Mouse (Mus musculus): ENCODE measurements at regions not wholly inside any gene's neighbourhood (a gene's known extent, or its start where the extent isn't known, plus 50 kb on each side); places are given as distances from the start of the nearest gene placed in this dataset.

DNA sequence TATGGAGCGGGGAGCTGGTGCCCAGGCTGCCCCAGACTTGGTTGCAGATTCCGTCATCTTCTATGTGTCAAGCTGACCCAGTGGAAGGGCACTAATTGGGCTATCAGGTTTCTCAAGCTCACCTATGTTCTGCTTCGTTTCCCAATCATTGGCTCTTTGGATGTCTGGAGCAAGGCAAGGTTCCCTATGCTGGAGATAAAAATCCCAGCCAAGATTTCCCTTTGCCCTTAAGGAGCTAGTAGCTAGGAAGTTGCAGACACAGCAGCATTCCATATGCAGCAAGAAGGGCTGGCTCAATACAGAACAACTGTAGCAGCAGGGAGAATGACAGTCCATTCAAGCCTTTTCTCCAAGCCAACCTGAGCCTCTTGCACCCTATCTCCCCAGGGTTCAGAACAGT lies 159.2 kb upstream of the Zfp706 start:
- DNase-seq, result no peak

DNA sequence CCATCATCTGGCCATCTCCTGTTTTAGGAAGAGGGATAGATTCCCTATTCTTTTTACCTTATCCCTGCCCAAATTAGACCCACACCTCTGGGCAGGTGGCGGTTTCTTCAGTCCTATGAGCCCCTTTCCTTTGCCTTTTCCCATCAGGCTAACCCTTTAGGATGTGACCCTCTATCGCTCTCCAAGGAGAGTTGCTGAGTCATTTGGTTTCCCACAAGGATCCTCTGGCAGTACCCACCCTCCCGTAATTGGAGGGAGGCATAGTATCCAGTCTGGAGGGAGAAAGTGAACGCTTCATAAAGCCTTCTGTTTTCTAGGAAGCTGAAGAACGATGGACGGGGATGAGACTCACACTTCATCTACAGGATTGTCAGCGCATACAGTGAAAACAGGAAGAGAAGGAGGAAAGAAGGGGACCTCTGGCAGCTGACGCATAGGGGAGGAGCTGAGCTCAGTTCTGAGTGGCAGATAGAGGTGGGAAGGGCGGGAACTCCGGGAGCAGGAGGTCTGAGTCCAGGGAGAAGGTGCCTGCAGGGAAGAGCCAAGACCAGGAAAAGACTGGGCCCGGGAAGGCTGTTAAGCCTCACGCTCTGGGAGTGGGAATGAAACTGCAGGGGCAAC lies 158.4 kb upstream of the Zfp706 start:
- DNase-seq, result no peak

DNA sequence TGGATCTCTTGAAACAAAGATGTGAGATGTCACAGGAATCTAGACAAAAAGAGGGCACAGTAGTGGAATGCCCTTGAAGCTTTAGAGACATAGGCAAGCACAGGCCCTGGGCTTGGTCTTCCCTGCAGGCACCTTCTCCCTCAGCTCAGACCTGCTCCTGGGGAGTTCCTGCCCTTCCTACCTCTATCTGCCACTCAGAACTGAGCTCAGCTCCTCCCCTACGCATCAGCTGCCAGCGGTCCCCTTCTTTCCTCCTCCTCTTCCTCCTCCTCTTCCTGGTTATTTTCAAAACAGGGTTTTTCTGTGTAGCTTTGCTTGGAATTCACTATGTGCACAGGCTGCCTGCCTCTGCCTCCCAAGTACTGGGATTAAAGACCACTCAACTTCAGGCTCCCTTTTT lies 157.6 kb upstream of the Zfp706 start:
- no peak for DNase-seq

DNA sequence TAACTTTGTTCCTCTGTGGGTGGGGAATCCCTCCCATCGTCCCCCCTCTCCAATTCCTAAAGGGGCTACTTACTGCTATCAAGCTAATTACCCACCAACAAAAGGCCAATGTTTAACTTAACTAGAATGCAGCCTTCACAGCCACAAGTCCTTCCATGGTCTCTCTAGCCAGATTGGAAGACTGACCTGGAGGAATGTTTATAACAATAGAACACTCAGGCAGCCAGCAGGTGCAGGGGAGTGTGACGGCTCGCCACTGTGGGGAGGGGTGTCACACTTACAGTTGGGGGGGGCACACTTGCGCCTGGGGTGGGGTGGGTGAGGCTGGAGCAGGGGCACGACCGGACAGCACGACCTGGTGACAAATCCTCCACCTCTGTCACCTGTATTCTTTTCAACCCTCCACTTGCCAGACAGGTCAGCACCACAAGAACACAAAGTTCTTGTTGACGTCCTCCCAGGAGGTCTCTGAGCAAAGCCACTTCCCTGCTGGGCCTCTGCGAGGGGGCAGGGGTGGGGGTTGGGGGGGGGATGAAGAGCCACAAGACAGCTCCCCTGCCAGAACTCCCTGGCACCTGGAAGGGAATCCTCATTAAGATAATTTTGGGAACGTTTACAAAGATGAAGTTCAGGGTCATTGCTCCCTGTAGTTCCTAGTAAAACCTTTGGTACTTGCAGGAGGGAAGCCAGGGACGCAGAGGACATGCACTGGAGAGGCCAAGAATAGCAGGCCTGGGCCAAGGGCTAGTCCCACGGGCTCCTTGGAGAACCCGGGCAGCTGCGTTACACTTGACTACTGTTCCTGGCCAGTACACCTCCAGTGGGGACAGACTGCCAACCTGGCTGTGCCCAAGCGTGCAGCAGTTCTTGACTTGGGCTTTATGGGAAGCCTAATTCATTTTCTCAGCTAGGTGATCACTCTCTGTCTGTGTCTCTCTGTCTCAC lies 156.9 kb upstream of the Zfp706 start:
- peak; percentile 29 for DNase-seq

DNA sequence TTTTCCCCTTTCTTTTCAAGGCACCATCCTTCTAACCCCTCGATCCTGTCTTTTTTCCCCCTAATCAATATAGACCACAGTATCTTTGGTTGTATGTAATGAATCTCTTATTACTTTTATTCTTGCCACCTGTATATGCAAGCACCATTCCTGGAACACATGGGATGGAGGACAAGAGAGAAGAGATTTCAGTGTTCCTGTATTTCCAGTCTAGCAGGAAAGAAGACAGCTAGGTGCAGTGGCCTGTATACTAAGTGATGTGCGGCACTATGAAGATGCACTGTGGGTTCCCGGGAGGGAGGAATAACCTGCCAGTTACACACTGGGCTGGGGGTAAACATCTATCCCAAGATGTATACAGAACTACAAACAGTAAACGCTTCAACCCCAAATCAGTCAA lies 152.4 kb upstream of the Zfp706 start:
- DNase-seq, result no peak

DNA sequence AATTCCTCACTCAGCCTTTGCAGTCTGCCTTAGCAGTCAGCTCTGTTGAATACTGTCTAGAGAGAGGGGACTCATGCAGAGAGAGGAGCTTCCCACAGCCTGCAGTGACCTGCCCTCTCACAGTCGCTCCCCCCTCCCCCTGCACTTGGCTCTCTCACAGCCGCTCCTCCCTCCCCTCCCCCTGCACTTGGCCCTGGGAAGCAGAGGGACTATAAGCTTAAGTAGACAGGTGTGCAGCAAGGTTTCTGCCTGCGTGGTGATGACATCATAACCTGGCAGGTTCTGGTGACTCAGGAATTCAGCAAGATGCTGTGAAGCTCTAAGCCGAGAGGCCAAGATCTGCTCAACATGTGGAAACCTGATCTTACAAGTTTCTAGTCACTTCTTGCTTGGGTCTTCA lies 151.8 kb upstream of the Zfp706 start:
- no peak for DNase-seq

DNA sequence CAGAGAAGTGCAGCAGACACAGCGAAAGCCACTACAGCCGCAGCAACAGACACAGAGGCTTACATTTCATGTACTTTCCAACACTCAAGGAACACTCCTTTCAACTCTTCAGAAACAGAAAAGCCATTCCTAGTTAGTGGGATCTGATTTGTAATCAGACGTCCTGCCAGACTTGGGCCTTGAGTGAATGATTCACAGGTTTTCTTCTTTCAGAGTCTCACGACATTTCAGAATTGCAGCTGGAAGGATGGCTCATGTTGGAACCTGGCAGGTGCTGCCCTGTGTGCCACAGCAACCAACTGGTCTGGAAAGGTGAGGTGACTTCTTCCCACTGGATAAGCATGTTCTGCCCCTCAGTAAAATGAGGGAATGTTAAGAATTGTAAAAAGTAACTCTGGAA lies 149.8 kb upstream of the Zfp706 start:
- no peak for DNase-seq

DNA sequence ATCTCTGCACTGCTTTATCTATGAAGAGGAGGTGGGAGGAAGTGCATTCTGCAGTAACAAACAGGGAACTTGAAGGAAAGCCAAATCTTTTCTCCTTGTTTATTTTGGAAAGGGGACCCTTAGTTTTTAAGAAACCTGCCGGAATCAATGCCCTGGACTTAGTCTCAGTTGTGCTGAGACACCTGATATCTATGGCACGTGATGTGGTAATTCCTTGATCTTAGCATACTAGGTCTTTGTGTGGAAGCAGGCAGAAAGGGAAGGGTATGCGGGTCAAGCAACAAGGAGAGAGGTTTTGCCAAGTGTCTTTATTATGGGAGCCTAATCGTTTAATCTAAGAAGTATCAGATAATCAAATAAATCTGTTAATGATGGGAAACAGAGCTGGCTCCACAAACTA lies 147.4 kb upstream of the Zfp706 start:
- DNase-seq, result no peak

DNA sequence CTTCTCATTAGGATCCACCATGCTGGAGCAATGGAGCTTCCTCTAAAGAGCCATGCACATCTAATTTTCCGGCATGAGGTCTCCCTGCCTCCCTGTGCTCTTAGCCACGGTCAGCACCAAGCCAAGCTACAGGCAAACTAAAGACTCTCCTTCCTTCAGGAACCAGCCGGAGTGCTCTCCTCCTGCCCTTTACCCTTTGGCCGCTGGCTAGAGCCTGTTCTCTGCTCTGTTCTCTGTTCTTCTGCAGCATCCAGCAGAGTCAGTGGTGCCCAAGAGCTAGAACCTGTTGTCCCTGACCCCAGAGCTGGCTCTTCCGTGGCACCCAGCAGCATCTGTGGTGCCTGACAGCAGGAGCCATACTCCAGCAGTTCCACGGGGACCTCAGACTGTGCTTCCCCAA lies 145.6 kb upstream of the Zfp706 start:
- DNase-seq, result no peak

DNA sequence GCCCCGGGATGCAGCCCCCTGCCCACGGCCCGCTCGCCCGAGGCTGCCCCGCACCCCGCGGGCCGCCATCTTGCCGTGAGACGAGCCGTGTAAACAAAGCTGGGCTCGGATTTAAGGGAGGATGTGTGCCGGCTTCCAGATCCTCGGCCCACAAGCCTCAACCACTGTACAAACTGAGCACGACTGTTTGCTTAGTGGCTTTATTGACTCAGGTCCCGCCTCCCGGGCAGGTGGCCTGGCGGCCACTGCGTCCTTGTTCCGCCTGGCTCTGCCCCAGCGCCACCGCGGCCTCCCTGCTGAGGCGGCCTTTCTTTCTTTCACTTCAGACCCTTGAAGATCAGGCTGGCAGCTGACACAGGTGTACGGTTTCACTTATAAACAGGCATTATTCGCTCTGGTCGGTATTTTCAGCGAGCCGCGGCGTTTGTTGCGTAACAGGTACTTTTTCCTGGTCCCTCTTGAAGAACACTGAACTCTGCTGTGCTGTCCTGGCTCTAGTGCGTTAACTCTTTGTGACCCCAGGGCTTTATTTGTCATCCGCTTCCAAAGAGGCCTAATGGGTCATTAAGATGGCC lies 128.1 kb upstream of the Zfp706 start:
- DNase-seq, result peak; percentile 71

DNA sequence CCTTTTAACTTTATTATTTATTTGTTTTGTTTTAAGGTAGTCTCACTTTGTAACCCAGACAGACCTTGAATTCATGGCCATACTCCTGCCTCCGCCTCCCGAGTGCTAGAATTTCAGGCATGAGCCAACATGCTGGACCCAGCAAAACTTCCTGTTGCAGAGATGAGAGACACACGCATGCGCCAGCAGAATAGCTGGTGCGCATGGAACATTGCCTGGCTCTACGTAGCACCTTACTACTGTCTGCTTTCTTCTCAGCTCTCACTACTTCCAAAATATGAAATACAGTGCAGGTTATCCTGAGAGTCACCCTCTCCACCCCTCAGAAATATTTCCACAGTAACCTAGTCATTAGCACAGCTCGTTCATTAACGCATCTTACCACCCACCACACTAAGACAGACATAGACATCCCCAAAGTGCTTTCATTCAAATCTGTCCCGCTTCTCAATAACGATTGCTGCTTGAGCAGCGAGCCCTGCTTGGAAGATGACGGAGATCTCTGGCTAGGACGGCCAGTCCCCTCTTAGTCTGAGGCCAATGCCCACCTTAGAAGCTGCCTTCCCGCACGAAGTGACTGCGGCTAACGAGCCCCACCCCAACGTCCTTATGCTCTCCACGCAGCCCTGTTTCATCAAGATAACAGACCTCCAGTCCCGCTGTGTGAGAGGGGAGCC lies 127.5 kb upstream of the Zfp706 start:
- peak; percentile 63 for DNase-seq

DNA sequence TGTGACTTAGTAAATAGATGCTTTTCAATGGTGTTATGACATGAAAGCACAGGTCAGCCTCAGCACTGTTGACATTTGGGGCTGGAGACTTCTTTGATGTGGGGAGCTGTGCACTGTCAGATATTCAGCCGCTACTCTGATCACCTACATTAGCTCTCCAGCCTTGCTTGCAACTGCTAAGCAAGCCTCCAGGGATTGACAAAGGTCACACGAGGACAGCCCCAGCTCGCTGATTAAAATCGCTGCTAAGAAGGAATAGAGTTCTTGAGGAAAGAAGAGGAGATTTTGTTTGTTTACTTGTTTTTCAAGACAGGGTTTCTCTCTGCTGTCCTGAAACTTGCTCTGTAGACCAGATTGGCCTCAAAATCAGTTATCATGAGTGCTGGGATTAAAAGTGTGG lies 126.8 kb upstream of the Zfp706 start:
- DNase-seq, result peak; percentile 34

DNA sequence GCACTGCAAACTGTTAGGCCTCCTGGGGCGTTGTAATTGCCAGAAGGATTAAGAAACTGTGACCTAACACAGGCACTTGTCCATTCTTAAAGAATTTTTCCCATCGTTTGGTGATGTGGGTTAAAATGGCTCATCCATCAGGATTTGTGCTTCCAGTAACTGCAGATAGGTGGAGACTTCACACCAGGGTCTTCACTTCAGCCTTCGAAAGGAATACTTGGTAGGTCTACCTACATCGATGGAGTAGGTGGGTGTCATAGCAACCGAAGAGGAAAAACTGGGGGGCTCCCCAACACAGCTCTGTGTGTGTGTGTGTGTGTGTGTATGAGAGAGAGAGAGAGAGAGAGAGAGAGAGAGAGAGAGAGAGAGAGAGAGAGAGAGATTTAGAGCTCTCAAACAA lies 126.3 kb upstream of the Zfp706 start:
- no peak for DNase-seq

DNA sequence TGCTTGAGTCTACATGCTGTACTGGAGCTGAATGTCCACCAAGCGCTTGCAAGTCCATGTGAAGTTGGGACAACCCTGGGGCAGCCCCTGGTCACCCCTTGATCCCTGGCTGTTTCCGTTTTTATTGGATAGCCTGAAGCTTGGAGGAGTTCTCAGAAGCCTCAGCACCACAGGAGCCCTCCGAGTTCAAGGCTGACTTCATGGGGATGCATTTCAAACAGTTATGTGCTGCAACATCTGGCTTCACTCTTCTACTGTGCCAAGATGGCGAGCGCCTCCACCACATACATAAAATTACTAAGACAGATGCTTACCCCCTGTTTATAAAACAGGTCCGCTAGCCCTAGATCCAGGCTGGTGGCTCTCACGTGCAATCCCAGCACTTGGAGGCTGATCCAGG lies 120.1 kb upstream of the Zfp706 start:
- no peak for DNase-seq

DNA sequence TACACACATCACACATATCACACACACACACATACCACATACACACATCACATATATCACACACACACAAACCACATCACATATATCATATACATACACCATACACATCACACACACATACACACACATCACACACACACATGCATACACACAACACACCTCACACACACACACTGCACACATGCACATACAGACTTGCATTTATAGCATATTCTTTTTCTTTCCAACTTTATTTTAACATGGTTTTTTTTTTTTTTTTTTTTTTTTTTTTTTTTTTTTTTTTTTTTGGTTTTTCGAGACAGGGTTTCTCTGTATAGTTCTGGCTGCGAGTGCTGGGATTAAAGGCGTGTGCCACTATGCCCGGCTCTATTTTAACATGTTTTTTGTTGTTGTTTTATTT lies 119.6 kb upstream of the Zfp706 start:
- no peak for DNase-seq

DNA sequence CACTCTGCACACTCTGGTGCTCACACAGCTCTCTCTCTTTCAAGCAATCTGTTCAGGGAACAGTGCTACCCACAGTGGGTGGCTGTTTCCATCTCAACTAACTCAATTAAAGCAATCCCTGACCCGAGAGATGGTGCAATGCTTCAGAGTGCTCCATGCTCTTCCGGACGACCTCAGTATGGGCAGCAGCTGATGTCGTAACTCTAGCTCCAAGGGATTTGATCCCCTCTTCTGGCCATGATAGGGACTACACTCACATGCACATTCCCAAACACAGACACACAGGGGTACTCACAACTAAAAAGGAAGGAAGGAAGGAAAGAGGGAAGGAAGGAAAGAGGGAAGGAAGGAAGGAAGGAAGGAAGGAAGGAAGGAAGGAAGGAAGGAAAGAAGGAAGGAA lies 118.2 kb upstream of the Zfp706 start:
- no peak for DNase-seq

DNA sequence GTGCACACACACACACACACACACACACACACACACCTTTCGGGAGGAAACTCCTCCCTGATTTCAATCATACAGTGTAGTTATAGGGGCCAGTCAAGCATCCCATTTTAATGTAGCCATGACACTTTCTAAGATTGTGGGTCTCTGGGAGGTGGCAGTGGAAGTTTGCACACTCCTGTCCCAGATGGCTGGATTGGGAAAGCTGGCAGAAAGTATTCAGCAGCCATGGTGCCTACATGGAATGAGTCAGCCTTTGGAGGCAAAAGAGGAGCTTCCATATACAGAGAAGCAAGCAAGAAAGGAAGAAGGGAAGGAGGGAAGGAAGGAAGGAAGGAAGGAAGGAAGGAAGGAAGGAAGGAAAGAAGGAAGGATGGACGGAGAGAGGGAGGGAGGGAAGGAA lies 117.4 kb upstream of the Zfp706 start:
- no peak for DNase-seq

DNA sequence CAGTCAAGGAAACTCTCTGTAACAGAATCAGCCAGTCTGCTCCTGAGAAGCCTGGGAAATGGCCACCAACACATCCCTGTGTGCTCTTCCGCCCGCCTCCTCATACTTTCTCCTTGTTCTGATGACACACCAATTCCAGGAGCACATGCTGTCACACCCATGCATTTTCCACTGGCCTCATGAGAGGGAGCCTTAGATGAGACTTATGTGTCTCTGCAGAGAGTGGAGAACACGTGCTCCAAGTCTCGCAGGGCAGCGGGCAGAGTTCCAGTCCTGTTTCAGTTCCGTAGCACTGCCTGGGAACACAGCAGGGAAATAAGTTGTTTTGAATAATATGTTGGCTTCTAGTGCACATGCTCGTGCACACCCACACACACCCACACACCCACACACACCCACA lies 116.7 kb upstream of the Zfp706 start:
- peak; percentile 20 for DNase-seq

DNA sequence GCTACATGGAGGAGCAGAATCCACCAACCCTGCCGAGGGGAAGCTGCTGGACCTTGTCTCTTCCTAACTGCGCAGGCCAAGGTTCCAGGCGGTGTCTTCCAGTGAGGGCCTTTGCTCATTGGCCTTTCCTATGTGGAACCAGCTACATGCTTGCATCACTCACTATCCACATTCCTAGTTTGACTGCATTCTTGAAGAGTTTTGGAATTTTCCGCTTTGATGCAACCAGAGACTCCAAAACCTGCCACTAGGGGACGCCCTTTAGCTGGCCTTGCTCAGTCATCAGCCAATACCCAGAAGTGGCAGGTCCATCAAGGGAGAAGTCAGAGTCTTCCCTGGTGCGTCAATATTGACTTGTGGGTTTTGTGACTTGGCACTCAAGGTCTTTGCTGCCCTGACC lies 112.8 kb upstream of the Zfp706 start:
- peak; percentile 87 for DNase-seq

DNA sequence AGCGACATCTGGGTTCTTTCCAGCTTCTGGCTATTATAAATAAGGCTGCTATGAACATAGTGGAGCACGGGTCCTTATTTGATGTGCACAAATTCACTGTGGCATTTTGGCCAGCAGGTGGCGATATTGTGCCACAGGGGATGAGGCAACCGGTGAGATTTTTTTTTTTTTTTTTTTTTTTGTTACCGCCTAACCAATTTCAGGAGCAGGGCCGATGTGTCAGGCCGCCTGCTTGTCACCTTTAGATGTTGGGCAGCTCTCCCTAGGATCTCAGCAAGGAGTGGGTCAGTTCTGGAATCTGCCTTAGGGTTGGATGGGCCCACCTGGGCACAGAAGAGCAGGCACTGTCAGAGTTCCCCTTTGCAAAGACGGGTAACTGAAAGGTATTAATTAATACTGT lies 106.5 kb upstream of the Zfp706 start:
- DNase-seq, result peak; percentile 79

DNA sequence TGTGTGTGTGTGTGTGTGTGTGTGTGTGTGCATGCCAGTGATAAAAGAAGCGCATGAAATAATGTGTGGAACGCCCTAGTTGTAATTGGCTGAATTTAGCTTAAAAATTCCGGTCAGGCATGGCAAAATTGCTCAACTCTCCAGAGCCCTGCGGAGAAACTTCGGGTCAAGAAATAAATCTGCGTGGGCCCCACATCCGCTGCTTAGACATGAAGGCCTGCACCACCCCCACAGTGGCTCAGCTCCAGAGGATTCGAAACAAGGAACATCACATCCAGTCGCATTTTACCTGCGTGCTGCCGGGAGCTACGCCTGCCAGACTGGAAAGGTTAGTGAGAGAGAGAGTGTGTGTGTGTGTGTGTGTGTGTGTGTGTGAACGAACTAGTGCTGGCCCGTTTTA lies 102.9 kb upstream of the Zfp706 start:
- DNase-seq, result no peak

DNA sequence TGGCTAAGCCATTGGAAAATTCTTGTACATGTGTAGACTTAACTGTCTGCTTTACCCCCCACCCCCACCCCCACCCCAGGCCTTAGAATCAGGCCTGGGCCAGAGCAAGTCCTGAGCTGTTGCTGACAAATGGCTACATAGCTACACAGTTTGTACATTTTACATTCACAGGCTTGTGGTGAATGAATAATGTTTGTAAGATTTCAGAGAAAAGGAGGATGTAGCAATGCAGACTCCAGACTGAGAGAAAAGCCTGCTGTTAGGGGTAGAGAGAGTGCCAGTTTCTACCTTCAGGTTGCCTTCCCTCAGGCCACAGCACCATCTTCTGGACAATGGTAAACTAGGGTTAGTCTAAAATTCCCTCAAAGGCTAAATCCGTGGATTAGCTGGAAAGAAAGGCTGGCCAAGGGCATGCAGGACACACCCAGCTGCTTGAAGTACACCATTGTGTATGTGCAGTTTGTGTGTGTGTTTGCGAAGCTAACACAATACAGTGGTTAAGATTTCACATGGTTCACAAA lies 94.5 kb upstream of the Zfp706 start:
- DNase-seq, result peak; percentile 13

DNA sequence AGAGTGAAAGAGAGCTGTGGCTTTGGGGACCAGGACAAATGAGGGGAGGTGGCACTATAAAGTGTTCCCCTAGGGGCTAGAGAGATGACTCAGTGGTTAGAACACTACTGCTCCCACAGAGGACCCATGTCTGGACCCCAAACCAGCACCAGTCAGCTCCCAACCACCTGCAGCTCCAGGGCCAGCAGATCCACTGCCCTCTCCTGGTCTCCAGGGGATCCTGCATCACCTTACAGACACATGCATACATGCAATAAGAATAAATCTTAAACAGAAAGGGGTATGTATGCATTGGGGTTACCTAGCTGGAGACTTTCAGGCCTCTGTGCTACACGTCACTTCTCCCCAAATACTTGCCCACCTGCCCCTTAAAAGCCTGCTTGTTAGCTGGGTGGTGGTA lies 93.8 kb upstream of the Zfp706 start:
- DNase-seq, result no peak
